Mouse (Mus musculus) heart, adult 9 months (tissue): ENCODE measurements around the gene Klhl29.

ENCODE experiments used
- DNase-seq, 2 experiments: peaks; one replicate each; pipeline ENCODE4 v3.0.0; 2022; ENCODE audit warnings: low spot score in 2 of 2

The Klhl29 gene

GRCm38 (mm10) chr12:5254246-5254982 is 121.1 kb downstream of the Klhl29 start:
- no peak for DNase-seq

- no peak for DNase-seq
These were observed 122.0 kb downstream of the Klhl29 start for GRCm38 (mm10) chr12:5253289-5254005.

GRCm38 (mm10) chr12:5252569-5252968 is 122.9 kb downstream of the Klhl29 start:
- DNase-seq, result no peak

- no peak for DNase-seq
These were observed 125.4 kb downstream of the Klhl29 start for GRCm38 (mm10) chr12:5250042-5250441.

GRCm38 (mm10) chr12:5249068-5249467 is 126.4 kb downstream of the Klhl29 start:
- DNase-seq, result no peak

GRCm38 (mm10) chr12:5247505-5247904 is 128.0 kb downstream of the Klhl29 start:
- peak in 1 of 2 experiments; percentile 17 for DNase-seq

GRCm38 (mm10) chr12:5246721-5247341 is 128.7 kb downstream of the Klhl29 start:
- DNase-seq, result no peak

- DNase-seq, result no peak
These were observed 129.3 kb downstream of the Klhl29 start for GRCm38 (mm10) chr12:5246193-5246621.

- DNase-seq, result no peak
These were observed 130.3 kb downstream of the Klhl29 start for GRCm38 (mm10) chr12:5245207-5245597.

- DNase-seq, result no peak
These were observed 130.9 kb downstream of the Klhl29 start for GRCm38 (mm10) chr12:5244431-5245206.

GRCm38 (mm10) chr12:5243867-5244266 is 131.6 kb downstream of the Klhl29 start:
- no peak for DNase-seq

GRCm38 (mm10) chr12:5243449-5243848 is 132.0 kb downstream of the Klhl29 start:
- no peak for DNase-seq

- DNase-seq, result no peak
These were observed 132.7 kb downstream of the Klhl29 start for GRCm38 (mm10) chr12:5242551-5243330.

- DNase-seq, result no peak
These were observed 135.8 kb downstream of the Klhl29 start for GRCm38 (mm10) chr12:5239451-5240245.

- DNase-seq, result peak in 1 of 2 experiments; percentile 20
These were observed 138.4 kb downstream of the Klhl29 start for GRCm38 (mm10) chr12:5237078-5237477.

GRCm38 (mm10) chr12:5235596-5235995 is 139.9 kb downstream of the Klhl29 start:
- DNase-seq, result no peak

GRCm38 (mm10) chr12:5230504-5230903 is 145.0 kb downstream of the Klhl29 start:
- DNase-seq, result no peak

- DNase-seq, result no peak
These were observed 148.5 kb downstream of the Klhl29 start for GRCm38 (mm10) chr12:5226676-5227654.

GRCm38 (mm10) chr12:5223595-5223994 is 151.9 kb downstream of the Klhl29 start:
- no peak for DNase-seq
